Mouse (Mus musculus): ENCODE data around the gene Cdc42bpg. TPM values are rescaled to one million over a fixed set of nuclear protein-coding genes. Genes with fewer than 3 reads are reported as not detected.

Cdc42bpg gene
- 0.15 and 0.38 TPM in 2 replicates for polyA plus RNA-seq (2016; fragmentation: Nextera tagmentation; extraction: Ambion mirVana)

DNA sequence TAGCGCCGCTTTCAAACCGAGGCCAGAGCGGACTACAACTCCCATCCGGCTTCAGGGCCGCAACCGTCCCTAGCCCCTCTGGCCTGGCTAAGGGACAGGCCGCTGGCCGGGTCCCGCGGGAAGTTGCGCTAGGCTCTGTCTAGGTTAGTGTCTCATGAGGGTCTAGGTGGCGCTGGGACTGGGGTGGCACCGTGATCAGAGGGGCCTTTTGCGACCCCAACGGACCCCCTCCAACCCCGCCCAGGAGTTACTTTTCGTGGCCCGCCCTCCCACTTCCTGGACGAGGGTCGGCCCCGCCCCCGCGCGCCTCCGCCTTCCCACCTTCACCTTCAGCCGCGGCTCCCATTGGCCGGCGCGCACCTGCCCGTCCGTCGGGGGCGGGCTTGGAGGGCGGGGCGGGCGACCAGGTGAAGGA, at the start of gene Cdc42bpg:
TSS of gene Cdc42bpg (plus strand) at position 320 of the 415 bp plus-strand sequence.
- peak within 1 kb of the TSS; percentile 80 for H3K4me3 ChIP-seq
- no peaks in the 10 kb centered on the region; the same call in 1 of the 2 replicates for H3K27me3 ChIP-seq (ENCODE audit: low read depth, poor library complexity, severe bottlenecking)
- H3K36me3 ChIP-seq: peaks cover 14% of the 10 kb centered on the region
- under 1% methylated on average over 38 of the region's 38 CpGs for WGBS
- peaks cover 31% of the 10 kb centered on the region for H3K4me1 ChIP-seq
- no peaks in the 10 kb centered on the region for H3K9me3 ChIP-seq (replicated peaks)
- H3K27ac ChIP-seq: peak within 1 kb of the TSS; percentile 86
- peak; percentile 90 for DNase-seq (ENCODE audit: low spot score)

DNA sequence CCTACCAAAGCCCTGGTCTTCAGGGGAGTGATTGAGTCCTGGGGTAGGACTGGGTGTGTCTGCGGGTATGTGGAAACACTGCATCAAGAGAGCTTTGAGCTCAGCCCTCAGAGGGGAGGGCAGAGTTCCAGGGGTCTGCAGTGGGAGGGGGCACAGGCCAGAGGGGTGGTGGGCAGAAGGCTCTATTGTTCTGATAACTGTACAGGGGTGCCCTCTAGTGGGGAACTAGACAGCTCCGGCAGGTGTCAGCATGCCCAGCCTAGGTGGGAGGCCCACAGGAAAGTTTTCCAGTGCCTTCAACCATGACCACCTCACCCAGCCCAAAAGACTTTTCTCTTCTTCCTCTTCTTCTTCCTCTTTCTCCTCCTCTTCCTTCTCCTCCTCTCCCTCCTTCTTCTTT, 45.8 kb upstream of the Cdc42bpg start:
- Histone ChIP-seq H3K36me3 (peaks cover 72% of the 10 kb centered on the region), H3K4me3 (no peak overlapping the region), H3K27ac (0 out of 2 replicates have a peak overlapping the region, but pooled peaks have one; percentile 9), H3K9me3 (replicated peaks) (no peaks in the 10 kb centered on the region), H3K4me1 (peaks cover 13% of the 10 kb centered on the region; the same call in 1 of the 2 replicates), H3K27me3 (ENCODE audit: low read depth, poor library complexity, severe bottlenecking) (no peaks in the 10 kb centered on the region)
- WGBS: 78% methylated on average over 2 of the region's 2 CpGs
- DNase-seq (ENCODE audit: low spot score): peak; percentile 40

DNA sequence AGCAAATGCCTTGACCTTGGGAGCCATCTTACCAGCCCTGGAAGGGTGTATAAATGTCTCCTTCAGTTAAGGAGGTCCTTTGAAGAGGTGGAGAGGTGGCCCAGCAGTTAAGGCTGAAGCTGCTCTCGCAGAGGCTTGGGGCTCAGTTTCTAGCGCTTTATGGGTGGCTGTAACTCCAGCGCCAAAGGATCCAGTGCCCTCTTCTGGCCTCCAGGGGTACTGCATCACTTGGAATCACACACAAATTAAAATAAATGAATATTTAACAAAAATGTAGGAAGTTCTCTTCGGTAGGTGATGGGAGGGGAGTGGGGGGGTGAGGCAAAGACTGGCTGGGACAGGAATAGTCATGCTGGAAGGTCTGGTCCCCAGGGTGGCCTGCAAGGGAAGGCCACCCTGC, 45.3 kb upstream of the Cdc42bpg start:
- Histone ChIP-seq H3K9me3 (replicated peaks) (no peaks in the 10 kb centered on the region), H3K27me3 (ENCODE audit: low read depth, poor library complexity, severe bottlenecking) (no peaks in the 10 kb centered on the region), H3K4me1 (peaks cover 13% of the 10 kb centered on the region; the same call in 1 of the 2 replicates), H3K27ac (no peak overlapping the region), H3K36me3 (peaks cover 67% of the 10 kb centered on the region), H3K4me3 (no peak overlapping the region)
- WGBS: 81% methylated on average over 4 of the region's 4 CpGs
- no peak for DNase-seq (ENCODE audit: low spot score)

DNA sequence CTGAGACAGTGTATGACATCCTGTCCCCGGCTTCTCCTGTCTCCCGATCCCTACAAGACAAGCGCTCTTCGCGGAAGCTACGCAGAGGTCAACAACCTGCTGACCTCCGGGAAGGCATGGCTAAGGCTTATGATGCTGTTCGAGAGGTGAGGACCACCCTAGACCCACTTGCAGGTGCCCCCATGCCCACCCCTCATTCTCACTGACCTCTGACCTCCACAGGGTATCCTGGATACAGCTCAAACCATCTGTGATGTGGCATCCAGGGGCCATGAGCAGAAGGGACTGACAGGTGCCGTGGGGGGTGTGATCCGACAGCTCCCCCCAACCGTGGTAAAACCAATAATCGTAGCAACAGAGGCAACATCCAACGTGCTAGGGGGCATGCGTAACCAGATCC, 44.9 kb upstream of the Cdc42bpg start:
- H3K36me3 ChIP-seq: peaks cover 63% of the 10 kb centered on the region
- 95% methylated on average over 14 of the region's 14 CpGs for WGBS

DNA sequence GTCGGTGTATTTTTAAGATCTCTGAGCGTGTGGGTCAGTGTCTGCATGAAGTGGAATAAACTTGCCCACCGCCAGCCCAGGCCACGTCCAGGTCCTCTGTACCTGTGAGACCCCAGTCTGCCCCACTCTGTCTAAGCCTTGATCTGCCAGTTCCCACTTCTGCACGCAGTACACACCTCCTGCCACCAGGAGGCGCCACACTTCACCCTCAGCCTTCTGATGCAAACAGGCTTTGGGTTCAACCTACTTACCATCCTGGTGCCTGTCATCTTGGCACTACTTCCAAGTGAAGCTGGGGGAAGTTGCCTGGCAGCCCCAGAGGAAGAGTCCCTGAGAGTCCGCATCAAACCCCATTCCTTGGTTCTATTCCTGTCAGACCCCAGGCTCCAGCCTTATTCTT, 44.0 kb upstream of the Cdc42bpg start:
- peaks cover 15% of the 10 kb centered on the region for H3K4me1 ChIP-seq
- no peak overlapping the region for H3K27ac ChIP-seq
- WGBS: 63% methylated on average over 7 of the region's 7 CpGs
- peak; percentile 79 for DNase-seq (ENCODE audit: low spot score)
- H3K9me3 ChIP-seq (replicated peaks): no peaks in the 10 kb centered on the region
- no peaks in the 10 kb centered on the region for H3K27me3 ChIP-seq (ENCODE audit: low read depth, poor library complexity, severe bottlenecking)
- no peak overlapping the region for H3K4me3 ChIP-seq
- H3K36me3 ChIP-seq: peaks cover 54% of the 10 kb centered on the region

More for the DNA sequence above, 44.9 kb upstream of the Cdc42bpg start:
- no peaks in the 10 kb centered on the region for H3K9me3 ChIP-seq (replicated peaks)
- no peaks in the 10 kb centered on the region for H3K27me3 ChIP-seq (ENCODE audit: low read depth, poor library complexity, severe bottlenecking)
- DNase-seq (ENCODE audit: low spot score): no peak
- H3K4me1 ChIP-seq: peaks cover 13% of the 10 kb centered on the region; the same call in 1 of the 2 replicates
- H3K4me3 ChIP-seq: no peak overlapping the region
- H3K27ac ChIP-seq: no peak overlapping the region

DNA sequence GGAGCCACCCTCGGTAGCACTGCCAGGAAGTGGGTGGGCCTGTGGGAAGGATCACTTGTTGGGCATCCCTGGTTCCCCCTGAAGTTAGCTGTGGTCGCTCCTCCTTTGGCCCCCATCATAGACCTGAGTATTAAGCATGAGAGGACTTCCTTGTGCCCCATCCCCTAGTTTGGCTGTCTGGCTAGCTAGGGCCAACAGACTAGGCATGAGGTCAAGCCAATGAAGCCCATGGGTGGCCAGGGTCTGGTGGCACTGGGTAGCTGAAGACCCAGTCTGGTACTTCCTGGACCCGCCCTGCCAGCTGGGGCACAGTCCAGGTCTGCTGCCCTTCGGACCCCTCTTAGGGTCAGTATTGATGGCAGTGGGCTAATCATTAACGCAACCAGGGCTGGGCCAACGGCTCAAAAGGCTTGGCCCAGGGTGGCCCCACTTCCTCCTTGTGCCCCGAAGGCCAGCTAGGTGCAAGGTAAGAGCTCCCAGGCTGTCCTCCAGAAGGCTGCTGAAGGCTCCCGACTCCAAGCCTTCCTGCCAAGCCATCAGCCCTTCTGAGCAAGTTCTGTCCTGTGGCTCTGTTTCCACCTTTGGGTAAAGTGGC, 43.3 kb upstream of the Cdc42bpg start:
- WGBS: 94% methylated on average over 8 of the region's 8 CpGs

DNA sequence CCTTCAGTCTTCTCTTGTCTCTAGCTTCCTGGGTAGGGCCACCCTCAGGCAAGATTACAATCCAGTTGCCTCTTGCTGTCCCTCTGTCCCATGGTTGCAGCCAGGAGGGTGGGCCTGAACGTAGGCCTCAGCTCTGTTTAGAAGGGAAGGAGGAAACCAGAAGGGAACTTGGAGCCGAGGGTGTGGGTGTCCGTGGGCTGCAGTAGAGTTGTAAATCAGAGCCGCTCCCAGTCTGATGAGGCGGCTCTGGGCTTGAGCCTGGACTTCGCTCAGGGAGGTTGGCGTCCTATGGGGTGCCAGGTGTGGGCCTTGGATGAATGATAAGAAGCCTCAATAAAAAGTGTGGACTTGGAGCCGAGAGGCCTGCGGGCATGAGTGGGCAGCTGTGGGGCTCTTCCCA, 42.1 kb upstream of the Cdc42bpg start:
- H3K4me1 ChIP-seq: peaks cover 23% of the 10 kb centered on the region

More for the DNA sequence above, 43.3 kb upstream of the Cdc42bpg start:
- Histone ChIP-seq H3K4me1 (peaks cover 22% of the 10 kb centered on the region), H3K27me3 (ENCODE audit: low read depth, poor library complexity, severe bottlenecking) (no peaks in the 10 kb centered on the region), H3K4me3 (no peak overlapping the region), H3K27ac (no peak overlapping the region), H3K9me3 (replicated peaks) (no peaks in the 10 kb centered on the region), H3K36me3 (peaks cover 47% of the 10 kb centered on the region)
- no peak for DNase-seq (ENCODE audit: low spot score)

DNA sequence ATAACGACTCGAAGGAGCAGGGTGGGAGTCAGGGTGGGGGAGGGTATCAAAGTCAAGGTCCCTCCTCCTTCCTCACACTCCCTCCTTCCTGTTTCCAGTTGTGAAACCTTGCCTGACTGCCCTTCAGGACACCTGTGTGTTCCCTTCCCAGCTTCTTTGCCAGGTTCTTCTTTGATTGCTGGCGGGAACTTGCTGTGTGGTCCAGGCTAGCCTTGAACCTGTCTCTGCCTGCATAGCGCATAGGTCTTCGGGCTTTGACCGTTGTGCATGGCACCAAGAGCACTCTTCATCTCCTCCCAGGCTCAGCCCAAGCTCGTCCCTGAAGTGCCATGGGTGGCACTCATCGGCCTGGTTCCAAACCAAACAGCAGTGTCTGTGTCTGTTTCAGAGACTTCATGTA, 41.3 kb upstream of the Cdc42bpg start:
- no peaks in the 10 kb centered on the region for H3K9me3 ChIP-seq (replicated peaks)
- no peak overlapping the region for H3K4me3 ChIP-seq
- no peaks in the 10 kb centered on the region for H3K27me3 ChIP-seq (ENCODE audit: low read depth, poor library complexity, severe bottlenecking)
- H3K4me1 ChIP-seq: peaks cover 23% of the 10 kb centered on the region
- no peak for DNase-seq (ENCODE audit: low spot score)
- WGBS: 88% methylated on average over 8 of the region's 8 CpGs
- no peak overlapping the region for H3K27ac ChIP-seq
- H3K36me3 ChIP-seq: peaks cover 30% of the 10 kb centered on the region

More for the DNA sequence above, 42.1 kb upstream of the Cdc42bpg start:
- Histone ChIP-seq H3K9me3 (replicated peaks) (no peaks in the 10 kb centered on the region), H3K36me3 (peaks cover 34% of the 10 kb centered on the region), H3K27me3 (ENCODE audit: low read depth, poor library complexity, severe bottlenecking) (no peaks in the 10 kb centered on the region), H3K27ac (0 out of 2 replicates have a peak overlapping the region, but pooled peaks have one; percentile 28), H3K4me3 (no peak overlapping the region)
- no peak for DNase-seq (ENCODE audit: low spot score)
- WGBS: 67% methylated on average over 9 of the region's 9 CpGs

DNA sequence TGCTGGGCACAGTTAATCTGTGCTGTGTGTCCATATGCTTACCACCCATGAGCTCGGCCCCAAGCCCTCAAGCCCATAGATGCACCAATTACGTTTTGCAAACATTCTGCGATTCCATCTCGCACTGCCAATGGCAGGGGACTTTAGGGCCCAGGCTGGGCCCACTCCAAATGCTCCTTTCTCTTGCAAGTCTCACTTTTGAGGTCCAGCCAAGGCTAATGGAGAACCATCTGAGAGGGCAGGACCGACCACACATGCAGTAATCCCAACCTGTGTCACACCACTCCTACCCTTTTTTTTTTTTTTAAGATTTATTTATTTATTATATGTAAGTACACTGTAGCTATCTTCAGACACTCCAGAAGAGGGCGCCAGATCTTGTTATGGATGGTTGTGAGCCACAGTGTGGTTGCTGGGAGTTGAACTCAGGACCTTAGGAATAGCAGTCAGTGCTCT, 40.5 kb upstream of the Cdc42bpg start:
- Histone ChIP-seq H3K27me3 (ENCODE audit: low read depth, poor library complexity, severe bottlenecking) (peaks cover 1% of the 10 kb centered on the region; the same call in 1 of the 2 replicates), H3K4me3 (no peak overlapping the region), H3K4me1 (peaks cover 23% of the 10 kb centered on the region), H3K9me3 (replicated peaks) (no peaks in the 10 kb centered on the region), H3K36me3 (peaks cover 22% of the 10 kb centered on the region), H3K27ac (no peak overlapping the region)
- 72% methylated on average over 6 of the region's 6 CpGs for WGBS
- no peak for DNase-seq (ENCODE audit: low spot score)

DNA sequence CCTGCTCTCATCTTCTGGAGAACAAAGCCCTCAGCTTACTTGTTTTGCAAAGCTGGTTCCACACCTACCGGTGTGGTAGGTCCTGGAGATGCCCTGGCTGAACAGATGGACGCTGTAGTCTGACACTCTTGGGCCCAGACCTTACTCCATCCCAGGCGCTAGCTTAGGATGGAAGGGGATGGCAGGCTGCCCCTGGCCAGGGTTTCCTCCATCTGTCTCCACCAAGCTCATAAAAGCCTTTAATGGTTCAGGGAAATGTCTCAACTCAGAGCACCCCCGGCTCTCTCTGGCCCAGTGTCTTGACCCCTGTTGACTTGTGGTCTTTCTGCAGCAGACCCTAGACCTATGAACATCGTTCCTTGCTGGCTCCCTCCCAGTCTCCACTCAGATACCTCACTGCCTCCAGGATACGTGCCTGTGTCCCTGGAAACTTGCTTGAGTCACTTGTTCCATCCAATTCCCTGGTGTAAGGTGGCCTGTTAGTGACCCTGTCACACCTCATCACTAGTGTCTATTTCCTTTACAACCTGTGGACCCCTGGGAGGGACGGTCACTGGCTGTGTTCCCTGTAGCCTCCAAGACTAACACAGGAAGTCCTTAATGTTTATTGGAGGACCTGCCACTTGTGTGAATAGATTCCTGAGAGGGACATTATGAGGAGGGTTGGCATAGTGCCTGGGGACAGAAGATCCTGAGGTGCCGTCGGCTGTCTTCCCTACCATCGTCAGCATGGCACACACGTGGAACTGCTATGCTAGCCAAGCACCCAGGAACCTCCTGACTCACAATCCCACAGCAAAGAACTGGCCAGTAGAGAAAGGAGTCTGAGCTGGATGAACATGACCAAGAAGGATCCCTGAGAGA, 38.7 kb upstream of the Cdc42bpg start:
- no peak for DNase-seq (ENCODE audit: low spot score)
- peaks cover 23% of the 10 kb centered on the region for H3K4me1 ChIP-seq
- H3K4me3 ChIP-seq: no peak overlapping the region
- H3K9me3 ChIP-seq (replicated peaks): no peaks in the 10 kb centered on the region
- no peak overlapping the region for H3K27ac ChIP-seq
- H3K36me3 ChIP-seq: peaks cover 4% of the 10 kb centered on the region
- WGBS: 51% methylated on average over 11 of the region's 11 CpGs
- H3K27me3 ChIP-seq (ENCODE audit: low read depth, poor library complexity, severe bottlenecking): peaks cover 15% of the 10 kb centered on the region; the same call in 1 of the 2 replicates

DNA sequence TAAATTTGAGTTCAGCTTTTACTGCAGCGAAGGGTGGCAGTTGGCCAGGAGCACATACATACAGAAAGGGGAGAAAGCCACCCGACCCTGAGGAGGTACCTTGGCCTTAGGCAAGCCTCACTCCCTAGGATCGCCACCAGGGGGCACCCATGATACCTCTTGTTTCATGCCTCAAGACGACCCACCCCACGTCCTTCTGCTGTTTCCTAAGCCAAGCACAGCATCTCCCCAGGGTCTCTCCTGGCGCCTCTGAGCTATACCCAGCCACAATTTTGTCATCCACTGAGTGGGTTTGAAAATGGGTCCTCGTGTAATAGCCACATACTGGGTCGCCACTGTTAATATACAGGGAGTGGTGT, 38.1 kb upstream of the Cdc42bpg start:
- 16% methylated on average over 8 of the region's 8 CpGs for WGBS
- Histone ChIP-seq H3K9me3 (replicated peaks) (no peaks in the 10 kb centered on the region), H3K4me1 (peaks cover 23% of the 10 kb centered on the region), H3K27ac (no peak overlapping the region), H3K27me3 (ENCODE audit: low read depth, poor library complexity, severe bottlenecking) (peaks cover 15% of the 10 kb centered on the region; the same call in 1 of the 2 replicates), H3K36me3 (no peaks in the 10 kb centered on the region), H3K4me3 (no peak overlapping the region)
- peak; percentile 93 for DNase-seq (ENCODE audit: low spot score)

DNA sequence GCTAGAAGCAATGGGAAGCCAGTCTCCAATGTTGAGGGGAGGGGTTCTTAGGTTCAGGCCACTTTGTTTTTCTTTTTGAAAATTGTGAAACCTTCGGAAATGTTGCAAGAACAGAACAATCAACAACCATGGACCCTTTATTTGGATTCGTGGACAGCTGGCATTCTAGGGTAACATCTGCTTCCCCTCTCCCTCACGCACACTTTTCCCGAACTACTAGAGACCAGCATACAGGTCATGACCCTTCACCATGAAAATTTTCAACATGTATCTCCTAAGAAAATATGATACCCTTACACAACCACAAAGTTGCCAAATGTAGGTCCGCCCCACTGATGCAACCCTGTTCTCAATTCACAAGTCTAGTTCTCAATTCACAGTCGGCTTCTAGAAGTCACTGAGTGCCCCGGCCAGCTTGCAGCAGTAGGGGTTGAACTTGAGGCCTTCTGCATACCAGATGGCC, 37.6 kb upstream of the Cdc42bpg start:
- DNase-seq (ENCODE audit: low spot score): no peak
- 89% methylated on average over 7 of the region's 7 CpGs for WGBS
- H3K27me3 ChIP-seq (ENCODE audit: low read depth, poor library complexity, severe bottlenecking): peaks cover 15% of the 10 kb centered on the region; the same call in 1 of the 2 replicates

More for the DNA sequence above, 37.6 kb upstream of the Cdc42bpg start:
- Histone ChIP-seq H3K4me1 (peaks cover 23% of the 10 kb centered on the region), H3K27ac (no peak overlapping the region), H3K9me3 (replicated peaks) (no peaks in the 10 kb centered on the region), H3K4me3 (no peak overlapping the region), H3K36me3 (no peaks in the 10 kb centered on the region)
